Mouse (Mus musculus) limb, embryonic 15.5 days (tissue): ENCODE results near the gene Pitpnc1. TPM values are rescaled to one million over a fixed set of nuclear protein-coding genes. Genes with fewer than 3 reads are reported as not detected.

Source experiments
- ATAC-seq: fragments of 200-750 bp; cut with Nextera tagmentation; 2 replicates; pipeline ENCODE4 v1.8.0; 2017; ENCODE audit warnings: low read depth, moderate TSS enrichment; ENCODE audit not compliant: insufficient number of reproducible peaks, low FRiP score, low TSS enrichment
- H3K27ac ChIP-seq: fragments of 300-500 bp; sonication (generic); 2 replicates; pipeline ENCODE4 v1.5.1; 2015; ENCODE audit warnings: moderate library complexity, mild to moderate bottlenecking, inconsistent platforms
- H3K27me3 ChIP-seq: fragments of 300-500 bp; sonication (generic); 2 replicates; pipeline ENCODE4 v1.6.1; 2015; ENCODE audit warnings: inconsistent platforms
- H3K36me3 ChIP-seq: fragments of 300-500 bp; sonication (generic); 2 replicates; pipeline ENCODE4 v1.6.1; 2015; ENCODE audit warnings: inconsistent platforms
- H3K4me1 ChIP-seq: fragments of 300-500 bp; sonication (generic); 2 replicates; pipeline ENCODE4 v1.6.1; 2015; ENCODE audit warnings: inconsistent platforms
- H3K4me2 ChIP-seq: fragments of 300-500 bp; sonication (generic); 2 replicates; pipeline ENCODE4 v1.6.1; 2015; ENCODE audit warnings: mild to moderate bottlenecking, inconsistent platforms
- H3K4me3 ChIP-seq: fragments of 300-500 bp; sonication (generic); 2 replicates; pipeline ENCODE4 v1.5.1; 2015; ENCODE audit warnings: mild to moderate bottlenecking, inconsistent platforms
- H3K9ac ChIP-seq: fragments of 300-500 bp; sonication (generic); 2 replicates; pipeline ENCODE4 v1.6.1; 2015; ENCODE audit warnings: inconsistent platforms
- H3K9me3 ChIP-seq: fragments of 300-500 bp; sonication (generic); 2 replicates; pipeline ENCODE4 v1.6.1; 2016; ENCODE audit warnings: inconsistent platforms
- WGBS: fragments of 180-500 bp; shearing (Covaris S2); methylation state at CpG from one replicate; pipeline ENCODE4 v1.1.7; 2015; 5-methylcytosine and 5-hydroxymethylcytosine counted together
- polyA plus RNA-seq: library from polyadenylated mRNA; unstranded; fragments of >200 nt; fragmentation: Nextera tagmentation; extraction: Ambion mirVana; gene quantifications from 2 replicates; pipeline ENCODE4 v1.2.1, GENCODE M21; 2015

Pitpnc1 gene
- polyA plus RNA-seq, 1 experiment from 2014 or later: 25.2 TPM

DNA sequence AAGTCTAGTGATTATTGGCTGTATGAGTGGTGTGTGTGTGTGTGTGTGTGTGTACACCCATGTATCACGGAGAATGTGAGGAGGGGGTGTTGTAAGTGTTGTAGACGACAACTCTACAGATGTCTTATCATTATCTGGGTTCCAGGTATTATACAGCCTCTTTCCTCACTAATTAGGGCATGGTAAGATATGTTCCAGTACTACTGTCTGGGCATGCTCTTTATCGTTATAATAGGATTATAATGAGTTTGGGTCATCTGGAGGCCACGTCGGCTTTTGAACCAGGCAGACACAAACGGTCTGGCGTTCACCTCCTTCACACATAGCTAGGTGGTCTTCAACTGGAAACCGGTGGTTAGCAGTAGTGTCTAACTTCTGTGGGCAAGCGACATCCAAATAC, 58.9 kb downstream of the Pitpnc1 start:
- Histone ChIP-seq H3K4me3 (no peak overlapping the region), H3K4me1 (peaks cover 28% of the 10 kb centered on the region), H3K9ac (no peak overlapping the region), H3K36me3 (no peaks in the 10 kb centered on the region), H3K27ac (no peak overlapping the region), H3K4me2 (no peak overlapping the region), H3K27me3 (no peaks in the 10 kb centered on the region), H3K9me3 (no peaks in the 10 kb centered on the region)
- ATAC-seq: no peak
- WGBS: 74% methylated on average over 9 of the region's 9 CpGs

- no peaks in the 10 kb centered on the region for H3K36me3 ChIP-seq
- H3K4me1 ChIP-seq: peaks cover 23% of the 10 kb centered on the region
- no peaks in the 10 kb centered on the region for H3K27me3 ChIP-seq
- WGBS: 82% methylated on average over 7 of the region's 7 CpGs
- H3K9me3 ChIP-seq: no peaks in the 10 kb centered on the region
- H3K4me2 ChIP-seq: no peak overlapping the region
- no peak overlapping the region for H3K27ac ChIP-seq
- H3K9ac ChIP-seq: no peak overlapping the region
- H3K4me3 ChIP-seq: no peak overlapping the region
- ATAC-seq: no peak
Measured at GRCm38 (mm10) chr11:107410804-107411203, 59.7 kb downstream of the Pitpnc1 start.

- 74% methylated on average over 5 of the region's 5 CpGs for WGBS
- Histone ChIP-seq H3K4me3 (no peak overlapping the region), H3K27ac (no peak overlapping the region), H3K4me1 (peaks cover 20% of the 10 kb centered on the region), H3K4me2 (no peak overlapping the region), H3K36me3 (no peaks in the 10 kb centered on the region), H3K9me3 (no peaks in the 10 kb centered on the region), H3K27me3 (no peaks in the 10 kb centered on the region), H3K9ac (no peak overlapping the region)
- no peak for ATAC-seq
Measured at GRCm38 (mm10) chr11:107410090-107410732, 60.3 kb downstream of the Pitpnc1 start.

GRCm38 (mm10) chr11:107408886-107409285, 61.6 kb downstream of the Pitpnc1 start:
- 84% methylated on average over 7 of the region's 7 CpGs for WGBS
- H3K9ac ChIP-seq: no peak overlapping the region
- H3K27me3 ChIP-seq: no peaks in the 10 kb centered on the region
- peaks cover 9% of the 10 kb centered on the region for H3K4me1 ChIP-seq
- H3K4me3 ChIP-seq: no peak overlapping the region
- H3K36me3 ChIP-seq: no peaks in the 10 kb centered on the region
- H3K9me3 ChIP-seq: no peaks in the 10 kb centered on the region
- no peak for ATAC-seq
- H3K27ac ChIP-seq: no peak overlapping the region
- H3K4me2 ChIP-seq: no peak overlapping the region

DNA sequence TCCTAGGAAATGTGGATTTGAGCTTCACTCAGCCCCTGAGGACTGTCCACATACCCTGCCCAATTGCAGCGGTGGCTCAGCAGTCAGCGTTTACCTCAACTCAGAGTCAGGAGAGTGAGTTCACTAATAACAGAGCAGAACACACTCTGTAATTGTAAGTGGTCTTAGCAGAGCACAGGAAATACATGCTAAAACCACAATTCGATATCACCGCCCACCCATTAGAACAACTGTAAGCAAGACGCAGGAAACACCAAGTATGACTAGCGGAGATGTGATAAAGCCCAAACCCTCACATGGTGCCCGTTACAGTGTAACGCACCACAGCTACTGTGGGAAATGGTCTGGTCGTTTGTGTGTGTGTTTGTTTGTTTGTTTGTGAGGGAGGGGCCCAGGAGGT, 62.8 kb downstream of the Pitpnc1 start:
- no peak for ATAC-seq
- Histone ChIP-seq H3K4me3 (no peak overlapping the region), H3K4me2 (no peak overlapping the region), H3K36me3 (no peaks in the 10 kb centered on the region), H3K27me3 (no peaks in the 10 kb centered on the region), H3K27ac (no peak overlapping the region), H3K9ac (no peak overlapping the region), H3K4me1 (0 out of 2 replicates have a peak, but pooled peaks cover 2% of the 10 kb centered on the region), H3K9me3 (no peaks in the 10 kb centered on the region)
- 75% methylated on average over 9 of the region's 9 CpGs for WGBS

GRCm38 (mm10) chr11:107405606-107406333, 64.7 kb downstream of the Pitpnc1 start:
- no peak overlapping the region for H3K4me3 ChIP-seq
- no peak overlapping the region for H3K4me2 ChIP-seq
- no peaks in the 10 kb centered on the region for H3K27me3 ChIP-seq
- no peak overlapping the region for H3K9ac ChIP-seq
- 93% methylated on average over 11 of the region's 11 CpGs for WGBS
- no peak for ATAC-seq
- H3K4me1 ChIP-seq: 0 out of 2 replicates have a peak, but pooled peaks cover 2% of the 10 kb centered on the region
- no peaks in the 10 kb centered on the region for H3K36me3 ChIP-seq
- H3K27ac ChIP-seq: no peak overlapping the region
- H3K9me3 ChIP-seq: no peaks in the 10 kb centered on the region

DNA sequence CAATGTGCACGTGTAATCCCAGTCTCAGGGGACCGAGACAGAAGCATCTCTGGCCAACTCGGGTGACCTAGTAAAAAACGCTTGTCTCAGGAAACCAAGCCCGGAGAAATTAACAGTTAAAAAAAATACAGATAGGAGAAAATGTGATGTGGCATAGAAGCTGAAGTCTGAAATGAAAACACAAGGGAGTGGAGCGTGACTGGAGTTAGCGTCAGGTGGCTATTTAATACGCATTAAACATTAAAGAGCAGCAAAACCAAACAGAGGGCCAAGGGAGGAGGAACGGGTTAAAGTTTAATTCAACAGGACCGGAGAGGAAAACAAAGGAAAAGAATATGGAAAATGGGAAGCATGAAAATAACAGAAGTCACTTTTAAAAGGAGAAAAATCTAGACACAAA, 67.2 kb downstream of the Pitpnc1 start:
- H3K27ac ChIP-seq: no peak overlapping the region
- WGBS: 71% methylated on average over 10 of the region's 10 CpGs
- no peak for ATAC-seq
- no peaks in the 10 kb centered on the region for H3K36me3 ChIP-seq
- H3K9me3 ChIP-seq: no peaks in the 10 kb centered on the region
- H3K4me3 ChIP-seq: no peak overlapping the region
- H3K27me3 ChIP-seq: no peaks in the 10 kb centered on the region
- H3K4me1 ChIP-seq: 0 out of 2 replicates have a peak, but pooled peaks cover 2% of the 10 kb centered on the region
- H3K9ac ChIP-seq: no peak overlapping the region
- H3K4me2 ChIP-seq: no peak overlapping the region

DNA sequence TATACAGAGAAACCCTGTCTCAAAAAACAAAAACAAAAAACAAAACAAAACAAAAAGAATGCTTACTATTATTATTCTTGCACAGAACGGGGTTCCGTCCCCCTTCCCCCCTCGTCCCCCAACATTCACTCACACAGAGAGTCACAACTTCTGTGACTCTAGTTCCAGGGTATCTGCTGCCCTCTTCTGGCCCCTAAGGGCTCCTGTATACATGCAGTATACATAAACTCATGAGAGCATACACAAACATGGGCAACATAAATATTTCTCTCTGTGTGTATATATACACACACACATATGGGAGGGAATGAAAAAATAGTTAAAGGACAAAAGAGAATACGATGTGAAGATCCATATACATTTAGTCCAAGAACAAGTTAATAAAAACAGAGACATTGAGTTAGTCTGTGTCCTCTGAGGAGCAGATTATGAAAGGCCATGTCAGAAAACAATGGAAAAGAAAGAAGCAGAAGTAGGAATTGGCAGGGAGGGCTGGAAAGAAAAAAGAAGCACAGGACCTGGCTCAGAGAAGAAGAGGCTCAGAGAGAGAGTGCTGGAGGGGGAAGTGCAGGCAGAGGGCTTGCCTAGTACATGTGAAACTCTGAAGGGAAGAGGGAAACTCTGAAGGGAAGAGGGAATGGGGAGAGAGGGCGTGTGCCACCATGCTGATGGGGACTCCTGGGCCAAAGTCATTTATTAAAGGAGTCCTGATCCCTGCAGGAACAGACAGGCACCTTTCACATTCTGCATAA, 68.5 kb downstream of the Pitpnc1 start:
- H3K9ac ChIP-seq: no peak overlapping the region
- ATAC-seq: no peak
- H3K4me2 ChIP-seq: no peak overlapping the region
- H3K27me3 ChIP-seq: no peaks in the 10 kb centered on the region
- no peak overlapping the region for H3K4me3 ChIP-seq
- no peaks in the 10 kb centered on the region for H3K9me3 ChIP-seq
- 0 out of 2 replicates have a peak, but pooled peaks cover 7% of the 10 kb centered on the region for H3K4me1 ChIP-seq
- H3K27ac ChIP-seq: no peak overlapping the region
- WGBS: 86% methylated on average over 5 of the region's 5 CpGs
- H3K36me3 ChIP-seq: no peaks in the 10 kb centered on the region

- Histone ChIP-seq H3K27me3 (no peaks in the 10 kb centered on the region), H3K9ac (no peak overlapping the region), H3K9me3 (no peaks in the 10 kb centered on the region), H3K4me2 (no peak overlapping the region), H3K36me3 (no peaks in the 10 kb centered on the region), H3K4me1 (0 out of 2 replicates have a peak, but pooled peaks cover 7% of the 10 kb centered on the region), H3K4me3 (no peak overlapping the region), H3K27ac (no peak overlapping the region)
- WGBS: 62% methylated on average over 7 of the region's 7 CpGs
- ATAC-seq: no peak
Measured at GRCm38 (mm10) chr11:107400826-107401225, 69.7 kb downstream of the Pitpnc1 start.

GRCm38 (mm10) chr11:107400005-107400404, 70.5 kb downstream of the Pitpnc1 start:
- Histone ChIP-seq H3K27me3 (no peaks in the 10 kb centered on the region), H3K36me3 (no peaks in the 10 kb centered on the region), H3K9me3 (no peaks in the 10 kb centered on the region), H3K4me2 (no peak overlapping the region), H3K27ac (no peak overlapping the region), H3K9ac (no peak overlapping the region), H3K4me1 (0 out of 2 replicates have a peak, but pooled peaks cover 7% of the 10 kb centered on the region), H3K4me3 (no peak overlapping the region)
- WGBS: 82% methylated on average over 10 of the region's 10 CpGs
- no peak for ATAC-seq

GRCm38 (mm10) chr11:107397326-107397998, 73.0 kb downstream of the Pitpnc1 start:
- 0 out of 2 replicates have a peak, but pooled peaks cover 8% of the 10 kb centered on the region for H3K4me1 ChIP-seq
- ATAC-seq: no peak
- H3K36me3 ChIP-seq: no peaks in the 10 kb centered on the region
- H3K9ac ChIP-seq: no peak overlapping the region
- H3K9me3 ChIP-seq: no peaks in the 10 kb centered on the region
- no peak overlapping the region for H3K27ac ChIP-seq
- no peak overlapping the region for H3K4me3 ChIP-seq
- H3K27me3 ChIP-seq: no peaks in the 10 kb centered on the region
- 67% methylated on average over 10 of the region's 10 CpGs for WGBS
- H3K4me2 ChIP-seq: no peak overlapping the region
